Mouse (Mus musculus) midbrain, embryonic 10.5 days (tissue): ENCODE results near the gene Acvr2a. TPM values are rescaled to one million over a fixed set of nuclear protein-coding genes. Genes with fewer than 3 reads are reported as not detected.

ENCODE experiments used
- DNase-seq: peaks from one replicate; pipeline ENCODE4 v3.0.0-alpha.2; 2017; ENCODE audit warnings: low spot score
- H3K27ac ChIP-seq: fragments of 300-500 bp; sonication (generic); replicated peaks from 2 replicates; pipeline ENCODE4 v1.5.1; 2016; ENCODE audit warnings: mild to moderate bottlenecking
- H3K27me3 ChIP-seq: fragments of 300-500 bp; sonication (generic); 2 replicates; pipeline ENCODE4 v1.6.1; 2016; ENCODE audit warnings: low read depth, mild to moderate bottlenecking; ENCODE audit not compliant: poor library complexity, severe bottlenecking
- H3K36me3 ChIP-seq: fragments of 300-500 bp; sonication (generic); 2 replicates; pipeline ENCODE4 v1.6.1; 2016; ENCODE audit warnings: mild to moderate bottlenecking, moderate library complexity
- H3K4me1 ChIP-seq: fragments of 300-500 bp; sonication (generic); 2 replicates; pipeline ENCODE4 v1.6.1; 2016
- H3K4me3 ChIP-seq: fragments of 300-500 bp; sonication (generic); 2 replicates; pipeline ENCODE4 v1.5.1; 2016; ENCODE audit warnings: mild to moderate bottlenecking, moderate library complexity
- H3K9me3 ChIP-seq: fragments of 300-500 bp; sonication (generic); replicated peaks from 2 replicates; pipeline ENCODE4 v1.6.1; 2016; ENCODE audit warnings: mild to moderate bottlenecking
- WGBS: fragments of 180-500 bp; shearing (Covaris S2); methylation state at CpG from one replicate; pipeline ENCODE4 v1.1.7; 2016; 5-methylcytosine and 5-hydroxymethylcytosine counted together
- polyA plus RNA-seq: library from polyadenylated mRNA; unstranded; fragments of >200 nt; fragmentation: Nextera tagmentation; extraction: Ambion mirVana; gene quantifications from 2 replicates; pipeline ENCODE4 v1.2.1, GENCODE M21; 2016

The Acvr2a gene
- polyA plus RNA-seq, 1 experiment from 2014 or later, result 18.5 TPM

GRCm38 (mm10) chr2:48915832-48916231 is 101.9 kb downstream of the Acvr2a start:
- Histone ChIP-seq H3K27me3 (no peaks in the 10 kb centered on the region), H3K9me3 (no peaks in the 10 kb centered on the region), H3K4me1 (no peaks in the 10 kb centered on the region), H3K27ac (no peak overlapping the region), H3K36me3 (peaks cover 86% of the 10 kb centered on the region), H3K4me3 (no peak overlapping the region)
- no peak for DNase-seq

DNA sequence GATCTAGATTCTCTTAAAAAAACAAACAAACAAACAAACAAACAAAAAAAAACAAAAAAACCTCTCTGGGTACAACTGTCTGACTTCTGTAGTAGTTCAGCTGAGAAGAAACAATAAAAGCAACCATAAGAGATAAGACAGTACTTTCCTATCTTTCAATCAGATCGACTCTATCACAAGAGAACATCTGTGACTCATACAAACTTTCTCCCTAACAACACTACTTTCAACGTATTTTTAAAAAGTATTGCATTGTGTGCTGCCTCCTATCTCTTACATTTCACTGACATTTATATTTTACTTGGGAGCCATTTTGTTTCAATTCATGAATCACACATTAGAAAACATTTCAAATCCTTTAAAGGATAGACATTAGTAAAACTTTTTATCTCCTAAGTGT is 121.1 kb downstream of the Acvr2a start:
- Histone ChIP-seq H3K27me3 (no peaks in the 10 kb centered on the region), H3K9me3 (no peaks in the 10 kb centered on the region), H3K27ac (no peak overlapping the region), H3K4me3 (no peak overlapping the region), H3K4me1 (no peaks in the 10 kb centered on the region), H3K36me3 (peaks cover 84% of the 10 kb centered on the region)
- no peak for DNase-seq
- 96% methylated on average over 2 of the region's 2 CpGs for WGBS

GRCm38 (mm10) chr2:48947761-48948160 is 133.9 kb downstream of the Acvr2a start:
- H3K27ac ChIP-seq, result no peak overlapping the region
- DNase-seq, result no peak
- WGBS, result 79% methylated on average over 3 of the region's 3 CpGs
- H3K36me3 ChIP-seq, result no peaks in the 10 kb centered on the region
- H3K4me3 ChIP-seq, result peak overlapping the region; percentile 91
- no peaks in the 10 kb centered on the region for H3K27me3 ChIP-seq
- peaks cover 26% of the 10 kb centered on the region for H3K4me1 ChIP-seq
- H3K9me3 ChIP-seq, result no peaks in the 10 kb centered on the region

DNA sequence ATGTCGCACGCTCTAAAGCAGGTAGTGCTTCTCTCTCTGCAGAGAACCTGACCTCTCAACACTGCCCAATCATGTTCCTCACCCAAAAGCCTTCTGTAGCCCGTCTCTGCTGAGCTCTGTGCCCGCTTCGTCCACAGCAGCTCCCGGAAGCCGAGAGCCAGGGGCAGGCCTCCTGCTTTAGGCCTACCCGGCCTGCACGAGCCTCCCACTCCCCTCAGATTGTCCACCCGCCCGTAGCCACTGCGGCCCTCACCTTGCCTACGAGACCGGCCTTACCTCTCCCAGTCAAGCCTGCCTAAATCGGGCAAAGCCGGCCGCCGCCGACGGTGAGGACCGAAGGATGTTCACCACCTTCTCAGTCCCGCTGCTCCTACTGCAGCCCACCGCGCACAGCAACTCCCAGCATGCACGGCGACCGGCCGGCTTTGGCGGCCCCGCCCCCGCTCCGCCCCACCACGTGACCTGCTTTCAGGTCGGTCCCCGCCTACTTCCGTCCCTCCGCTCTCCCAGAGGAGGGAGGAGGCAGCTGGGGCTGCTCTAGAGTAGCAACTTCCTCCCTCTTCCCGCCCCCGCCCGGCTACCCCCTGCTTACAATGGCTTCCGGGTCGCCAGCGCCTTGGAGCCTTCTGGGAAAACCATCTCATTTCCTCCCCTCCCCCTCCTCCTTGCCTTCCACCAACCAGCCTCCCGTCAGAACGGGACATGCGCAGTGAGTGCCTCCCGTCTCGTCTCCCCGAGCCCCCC is 135.1 kb downstream of the Acvr2a start, which contains the start of gene Mbd5:
Mbd5 (plus strand) TSS at position 668 of the 744 bp plus-strand sequence.
- Histone ChIP-seq H3K9me3 (no peaks in the 10 kb centered on the region), H3K27me3 (no peaks in the 10 kb centered on the region), H3K4me1 (peaks cover 26% of the 10 kb centered on the region), H3K36me3 (no peaks in the 10 kb centered on the region), H3K4me3 (peak within 1 kb of the TSS; percentile 91), H3K27ac (peak within 1 kb of the TSS; percentile 95)
- WGBS, result 1% methylated on average over 41 of the region's 49 CpGs
- peak; percentile 99 for DNase-seq

- WGBS, result under 1% methylated on average over 9 of the region's 9 CpGs
- Histone ChIP-seq H3K4me3 (peak overlapping the region; percentile 91), H3K27me3 (no peaks in the 10 kb centered on the region), H3K4me1 (peaks cover 26% of the 10 kb centered on the region), H3K27ac (peak overlapping the region; percentile 95), H3K9me3 (no peaks in the 10 kb centered on the region), H3K36me3 (no peaks in the 10 kb centered on the region)
- no peak for DNase-seq
Measured at GRCm38 (mm10) chr2:48949743-48950251, 135.9 kb downstream of the Acvr2a start.

- H3K4me1 ChIP-seq, result peaks cover 26% of the 10 kb centered on the region
- no peaks in the 10 kb centered on the region for H3K36me3 ChIP-seq
- peak within 1 kb of the TSS; percentile 95 for H3K27ac ChIP-seq
- H3K4me3 ChIP-seq, result peak within 1 kb of the TSS; percentile 91
- H3K9me3 ChIP-seq, result no peaks in the 10 kb centered on the region
- WGBS, result 0% methylated on average over 2 of the region's 2 CpGs
- no peak for DNase-seq
- no peaks in the 10 kb centered on the region for H3K27me3 ChIP-seq
Measured at GRCm38 (mm10) chr2:48950252-48950315, 136.2 kb downstream of the Acvr2a start, which contains the start of gene Orc4. Gene Orc4, minus strand, starts transcription at chr2:48950277.

DNA sequence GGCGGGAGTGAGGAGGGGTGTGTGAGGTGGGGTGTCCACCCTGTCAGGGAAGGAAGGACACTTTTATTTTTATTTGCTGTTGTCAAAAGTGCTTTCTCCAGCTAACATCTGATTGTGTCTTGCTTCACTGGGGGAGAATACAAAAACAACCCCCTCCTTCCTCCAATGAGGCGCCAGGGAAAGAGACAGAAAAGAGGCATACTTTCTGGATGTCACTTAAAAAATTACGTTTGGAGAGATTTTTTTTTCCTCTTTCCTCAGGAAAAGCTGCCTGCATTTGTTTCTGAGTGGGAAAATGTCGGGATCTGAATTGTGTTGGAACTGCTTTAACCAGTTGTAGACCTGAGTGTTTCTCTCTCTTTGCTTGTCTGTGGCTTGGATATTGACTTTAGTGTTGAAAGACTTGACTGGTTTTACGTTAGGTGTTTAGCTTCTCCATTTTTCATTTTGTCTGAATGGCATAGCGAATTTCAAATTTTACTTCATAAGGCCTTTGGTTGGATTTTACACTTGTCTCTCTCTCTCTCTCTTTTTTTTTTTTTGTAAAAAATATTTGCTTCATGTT is 136.5 kb downstream of the Acvr2a start:
- WGBS, result 16% methylated on average over 5 of the region's 6 CpGs
- peak overlapping the region; percentile 91 for H3K4me3 ChIP-seq
- H3K9me3 ChIP-seq, result no peaks in the 10 kb centered on the region
- DNase-seq, result no peak
- no peaks in the 10 kb centered on the region for H3K27me3 ChIP-seq
- H3K36me3 ChIP-seq, result no peaks in the 10 kb centered on the region
- H3K27ac ChIP-seq, result peak overlapping the region; percentile 95
- peaks cover 26% of the 10 kb centered on the region for H3K4me1 ChIP-seq

Other genes starting within 250 kb of the Acvr2a start
- 21.9 and 27.8 TPM in 2 replicates for gene Mbd5, start 135.4 kb downstream of the Acvr2a start, polyA plus RNA-seq
- 115 and 118 TPM in 2 replicates for gene Orc4, start 136.2 kb downstream of the Acvr2a start, polyA plus RNA-seq